Mouse (Mus musculus) erythroblast, embryonic 14.5 days (primary cell): ENCODE results near the gene Foxc2.

ENCODE experiments used
- GATA1 ChIP-seq: IDR thresholded peaks from 2 replicates; pipeline ENCODE4 v1.6.1; 2012; ENCODE audit warnings: low read length, inconsistent platforms, mixed read lengths
- TAL1 ChIP-seq: IDR thresholded peaks from 3 replicates; pipeline ENCODE4 v1.6.1; 2012; ENCODE audit warnings: low read length, inconsistent platforms, mixed read lengths

- TF ChIP-seq GATA1 (no peak), TAL1 (no peak)
Observed at GRCm38 (mm10) chr8:121158812-121159211, 42.8 kb downstream of the Foxc2 start.
